Mouse (Mus musculus) left cerebral cortex, postnatal 14 days (tissue): ENCODE measurements at regions not wholly inside any gene's neighbourhood (a gene's known extent, or its start where the extent isn't known, plus 50 kb on each side); places are given as distances from the start of the nearest gene placed in this dataset.
"Not testable (repeated sequence)": the region's sequence is repeated elsewhere in the genome, so short reads cannot be mapped to it uniquely, and the experiment has no call there.

ENCODE experiments used
- DNase-seq, 2 experiments: peaks; one replicate each; pipeline ENCODE4 v3.0.0; 2021 to 2022; ENCODE audit warnings: low spot score in 2 of 2, mixed read lengths in 1 of 2
- intact Hi-C: fragments of 180-260 bp; cut with DNase I; formaldehyde crosslinking; loops from one replicate; pipeline ENCODE4 v1.15.1; 2025

DNA sequence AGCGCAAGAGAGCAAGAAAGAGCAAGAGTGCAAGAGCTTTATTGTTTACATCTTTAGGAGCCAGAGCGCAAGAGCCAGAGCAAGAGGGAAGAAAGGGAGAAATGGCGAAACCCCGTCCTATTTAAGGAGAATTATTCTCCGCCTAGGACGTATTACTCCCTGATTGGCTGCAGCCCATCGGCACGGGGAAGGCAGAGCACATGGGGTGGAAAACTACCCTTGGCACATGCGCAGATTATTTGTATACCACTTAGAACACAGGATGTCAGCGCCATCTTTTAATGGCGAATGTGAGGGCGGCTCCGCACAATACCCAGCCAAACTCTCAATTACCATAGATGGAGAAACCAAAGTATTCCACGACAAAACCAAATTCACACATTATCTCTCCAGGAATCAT, 2464.4 kb upstream of the Pcdh20 start:
- intact Hi-C loops, DNase-seq: not testable (repeated sequence)

DNA sequence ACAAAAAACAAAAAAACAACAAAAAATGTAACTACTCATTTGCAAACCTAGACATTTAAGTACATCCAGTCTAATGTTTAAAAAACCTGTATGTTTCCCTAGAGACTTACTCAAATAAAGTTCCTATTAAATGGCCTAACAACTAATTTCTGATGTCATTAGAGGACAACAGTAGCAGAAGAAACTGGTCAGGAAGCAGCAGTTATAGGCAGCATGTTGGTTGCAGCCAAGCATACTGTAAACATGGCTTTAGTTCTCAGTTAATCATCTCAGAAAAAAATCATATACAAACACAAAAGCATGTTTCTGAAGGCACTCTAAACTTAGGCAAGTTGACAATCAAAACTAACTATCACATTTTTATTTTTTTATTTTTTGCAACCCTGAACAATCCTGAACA, 2434.1 kb upstream of the Pcdh20 start:
- DNase-seq = no peak
- intact Hi-C loops = no loop called here

DNA sequence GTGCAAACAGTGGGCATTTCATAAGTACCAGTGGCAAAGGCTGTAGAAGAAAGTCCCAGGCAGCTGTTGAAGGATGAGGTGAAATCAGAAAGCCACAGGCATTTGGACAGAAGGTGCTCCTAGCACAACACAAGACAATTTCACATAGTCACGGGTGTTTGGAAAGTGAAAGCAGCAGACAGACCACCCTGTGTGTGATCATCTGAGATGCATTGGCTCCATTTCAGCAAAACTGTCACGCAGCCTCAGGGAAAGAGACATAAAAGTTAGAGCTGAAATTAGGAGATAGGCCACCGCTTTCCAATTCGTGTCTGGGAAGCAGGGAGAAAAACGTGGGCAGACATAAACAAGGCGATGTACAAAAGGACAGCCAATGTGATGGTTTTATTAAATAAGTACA, 2418.5 kb upstream of the Pcdh20 start:
- DNase-seq = peak in 1 of 2 experiments; percentile 2
- intact Hi-C loops = no loop called here
